Mouse (Mus musculus): Measurements from ENCODE around the gene Tfr2. TPM values are rescaled to one million over a fixed set of nuclear protein-coding genes. Genes with fewer than 3 reads are reported as not detected.

The Tfr2 gene
- total RNA-seq, 2 experiments from 2014 or later, result 0.95 to 1.1 TPM

GRCm38 (mm10) chr5:137537461-137537860 lies 32.2 kb upstream of the Tfr2 start:
- DNase-seq, result no peak

GRCm38 (mm10) chr5:137539291-137539801 lies 30.3 kb upstream of the Tfr2 start:
- peak; percentile 55 to 60 for DNase-seq

- no peak for DNase-seq
These were observed 28.6 kb upstream of the Tfr2 start for GRCm38 (mm10) chr5:137540991-137541390.

- peak; percentile 63 to 78 for DNase-seq
These were observed 27.7 kb upstream of the Tfr2 start for GRCm38 (mm10) chr5:137541768-137542540.

DNA sequence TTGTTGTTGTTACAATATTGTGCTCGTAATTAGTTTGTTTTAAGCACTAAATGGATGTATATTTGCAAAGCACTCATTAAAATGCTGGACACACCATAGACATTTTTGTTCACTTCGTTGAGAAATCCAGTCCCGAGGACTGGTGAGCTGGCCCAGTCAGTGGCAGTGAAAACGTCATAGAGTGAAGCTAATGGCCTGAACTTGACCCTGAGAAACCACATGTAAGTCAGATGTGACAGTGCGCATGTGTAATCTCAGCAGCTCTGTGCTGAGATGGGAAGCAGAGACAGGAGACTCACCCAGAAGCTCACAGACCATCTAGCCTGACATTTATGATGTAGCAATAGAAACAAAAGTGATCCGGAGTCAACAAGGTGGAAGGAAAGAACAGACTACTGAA lies 24.7 kb upstream of the Tfr2 start:
- DNase-seq, result peak; percentile 53 to 66

GRCm38 (mm10) chr5:137545596-137545995 lies 24.0 kb upstream of the Tfr2 start:
- no peak for DNase-seq

GRCm38 (mm10) chr5:137549840-137550239 lies 19.8 kb upstream of the Tfr2 start:
- peak in 1 of 2 experiments; percentile 51 for DNase-seq

DNA sequence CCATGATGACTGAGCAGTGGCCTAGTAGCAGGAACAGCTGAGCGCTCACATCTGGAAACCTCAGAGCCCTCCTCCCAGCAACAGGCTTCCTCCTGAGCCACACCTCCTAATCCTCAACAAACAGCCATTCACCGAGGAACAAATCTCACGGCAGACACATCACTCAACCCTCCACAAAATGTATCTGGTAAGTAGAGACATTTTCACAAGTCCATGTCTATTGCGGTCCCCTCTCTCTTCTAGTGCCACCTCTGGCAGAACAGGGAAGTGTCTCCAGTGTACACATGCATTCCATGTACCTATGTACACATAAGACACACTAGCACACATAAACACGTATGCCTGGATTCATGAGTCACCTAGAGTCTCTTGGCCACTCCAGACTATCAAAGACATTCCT lies 18.5 kb upstream of the Tfr2 start:
- no peak for DNase-seq

- DNase-seq, result no peak
These were observed 16.6 kb upstream of the Tfr2 start for GRCm38 (mm10) chr5:137553000-137553399.

GRCm38 (mm10) chr5:137553411-137553837 lies 16.2 kb upstream of the Tfr2 start, which contains the start of gene Actl6b:
Actl6b (plus strand) TSS chr5:137553517.
- peak; percentile 84 to 85 for DNase-seq

DNA sequence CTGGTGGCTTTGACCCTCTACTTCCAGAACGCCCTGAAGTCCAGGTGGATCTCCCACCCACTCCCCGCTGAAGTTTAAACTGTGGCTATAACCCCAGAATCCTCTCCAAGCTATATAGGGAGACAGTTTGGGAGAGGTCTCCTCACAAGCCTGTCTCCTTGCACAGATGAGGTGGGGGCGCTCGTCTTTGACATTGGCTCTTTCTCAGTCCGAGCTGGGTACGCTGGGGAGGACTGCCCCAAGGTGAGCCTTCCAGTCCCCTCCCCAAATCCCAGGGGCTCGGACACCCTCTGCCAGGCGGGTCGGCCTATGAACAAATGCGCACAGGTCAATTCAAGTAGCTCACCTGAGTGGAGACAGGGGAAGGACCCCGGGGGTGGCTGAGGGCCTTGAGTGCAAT lies 15.7 kb upstream of the Tfr2 start:
- no peak for DNase-seq

GRCm38 (mm10) chr5:137561556-137561955 lies 8.1 kb upstream of the Tfr2 start:
- no peak for DNase-seq

DNA sequence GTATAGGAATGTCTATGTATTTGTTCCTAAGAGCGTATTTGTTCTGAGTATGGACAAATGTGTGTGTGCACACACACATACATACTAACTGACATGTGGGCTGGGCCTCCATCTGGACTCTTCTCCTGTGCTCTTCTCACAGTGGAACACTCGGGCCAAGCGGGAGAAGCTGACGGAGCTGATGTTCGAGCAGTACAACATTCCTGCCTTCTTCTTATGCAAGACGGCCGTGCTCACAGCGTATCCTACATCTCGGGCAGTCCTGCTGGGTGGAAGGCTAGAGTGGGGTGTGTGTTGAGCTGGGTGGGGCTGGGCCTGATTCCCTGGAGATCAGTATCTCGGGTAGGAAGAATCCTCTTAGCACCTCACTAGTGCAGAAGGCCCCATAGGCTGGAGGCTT lies 6.7 kb upstream of the Tfr2 start:
- no peak for DNase-seq

- no peak for DNase-seq
These were observed 3.9 kb upstream of the Tfr2 start for GRCm38 (mm10) chr5:137565744-137566143.

DNA sequence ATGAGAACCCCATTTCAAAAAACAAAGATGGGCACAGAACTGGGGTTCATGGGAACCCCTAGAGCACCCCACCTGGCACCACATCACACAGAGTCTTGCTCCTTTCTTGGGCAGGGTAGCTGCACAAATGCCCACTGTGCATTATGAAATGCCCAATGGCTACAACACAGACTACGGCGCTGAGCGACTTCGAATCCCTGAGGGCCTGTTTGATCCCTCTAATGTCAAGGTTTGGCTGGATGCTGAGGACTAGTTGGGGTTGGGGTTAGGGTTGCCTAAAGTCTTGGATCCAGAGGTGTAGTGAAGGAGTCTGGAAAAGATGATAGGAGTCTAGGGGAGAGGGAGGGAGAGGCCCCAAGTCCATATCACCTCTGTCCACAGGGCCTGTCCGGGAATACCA lies 3.2 kb upstream of the Tfr2 start:
- no peak for DNase-seq

DNA sequence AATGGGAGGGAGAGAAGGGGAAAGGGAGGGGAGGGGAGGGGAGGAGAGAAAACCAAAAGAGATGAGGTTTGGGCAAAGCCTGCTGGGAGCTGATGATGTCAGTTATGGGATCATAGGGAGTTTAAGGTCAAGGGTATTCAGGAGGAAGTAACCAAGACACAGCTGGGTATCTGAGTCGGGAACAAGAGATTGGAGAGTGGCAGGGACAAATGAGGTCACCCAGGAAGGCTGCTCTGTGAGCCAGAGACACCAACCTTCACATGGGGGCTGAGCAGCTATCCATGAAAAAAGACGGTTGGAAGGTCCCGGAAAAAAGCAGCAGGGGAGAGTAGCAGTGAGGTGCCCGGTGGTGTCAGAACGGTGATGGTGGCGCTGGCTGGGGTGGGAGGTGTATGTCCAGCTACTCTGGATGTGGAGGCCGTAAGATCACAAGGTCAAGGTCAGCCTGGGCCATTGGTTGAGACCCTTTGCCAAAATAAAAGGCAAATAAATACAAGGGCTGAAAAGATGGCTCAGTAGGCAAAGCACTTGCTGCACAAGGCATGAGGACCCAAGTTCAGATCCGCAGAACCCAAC lies 1.3 kb upstream of the Tfr2 start:
- DNase-seq, result peak; percentile 23 to 44

DNA sequence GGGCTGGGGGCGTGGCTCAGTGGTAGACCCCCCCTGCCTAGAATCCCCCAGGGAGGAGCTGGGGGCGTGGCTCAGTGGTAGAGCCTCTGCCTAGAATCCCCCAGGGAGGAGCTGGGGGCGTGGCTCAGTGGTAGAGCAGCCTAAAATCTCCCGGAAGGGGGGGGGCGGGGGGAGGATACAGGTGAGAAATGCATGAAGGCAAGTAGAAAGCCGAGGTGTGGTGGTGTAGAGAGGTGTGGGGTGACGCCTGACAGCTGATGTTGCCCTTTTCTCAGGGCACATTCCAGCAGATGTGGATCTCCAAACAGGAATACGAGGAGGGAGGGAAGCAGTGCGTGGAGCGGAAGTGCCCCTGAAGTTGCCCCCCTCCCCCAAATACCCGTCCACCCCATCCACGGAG lies 609 bp upstream of the Tfr2 start:
- no peak for DNase-seq

GRCm38 (mm10) chr5:137570181-137570580 lies 541 bp downstream of the Tfr2 start:
- DNase-seq, result no peak

GRCm38 (mm10) chr5:137570691-137571586 lies 1.3 kb downstream of the Tfr2 start:
- DNase-seq, result no peak

GRCm38 (mm10) chr5:137574470-137574901 lies 4.8 kb downstream of the Tfr2 start:
- DNase-seq, result peak; percentile 74 to 76

GRCm38 (mm10) chr5:137580246-137580645 lies 10.6 kb downstream of the Tfr2 start:
- no peak for DNase-seq

- DNase-seq, result no peak
These were observed 13.1 kb downstream of the Tfr2 start for GRCm38 (mm10) chr5:137582702-137583101.

Measured in adrenal gland, postnatal 36 days (tissue).